Mouse (Mus musculus) heart, embryonic 16.5 days (tissue): ENCODE data around the gene Zfp719. TPM values are rescaled to one million over a fixed set of nuclear protein-coding genes. Genes with fewer than 3 reads are reported as not detected.

ENCODE experiments used
- ATAC-seq: fragments of 200-750 bp; cut with Nextera tagmentation; replicated peaks from 2 replicates; pipeline ENCODE4 v1.8.0; 2017; ENCODE audit warnings: moderate number of reproducible peaks; ENCODE audit not compliant: insufficient read depth, low FRiP score; ENCODE audit errors: extremely low read depth
- H3K27ac ChIP-seq: fragments of 300-500 bp; sonication (generic); 2 replicates; pipeline ENCODE4 v1.5.1; 2014; ENCODE audit warnings: mild to moderate bottlenecking, low read length, control low read depth, moderate library complexity
- H3K27me3 ChIP-seq: fragments of 300-500 bp; sonication (generic); 2 replicates; pipeline ENCODE4 v1.6.1; 2014; ENCODE audit warnings: low read length, mixed read lengths; ENCODE audit not compliant: control insufficient read depth, insufficient read depth
- H3K36me3 ChIP-seq: fragments of 300-500 bp; sonication (generic); 2 replicates; pipeline ENCODE4 v1.6.1; 2014; ENCODE audit not compliant: control insufficient read depth, insufficient read depth
- H3K4me1 ChIP-seq: fragments of 300-500 bp; sonication (generic); 2 replicates; pipeline ENCODE4 v1.6.1; 2014; ENCODE audit warnings: low read length, mixed read lengths; ENCODE audit not compliant: control insufficient read depth, insufficient read depth
- H3K4me2 ChIP-seq: fragments of 300-500 bp; sonication (generic); 2 replicates; pipeline ENCODE4 v1.6.1; 2014; ENCODE audit warnings: low read depth, mild to moderate bottlenecking, control low read depth, low read length
- H3K4me3 ChIP-seq: fragments of 300-500 bp; sonication (generic); 2 replicates; pipeline ENCODE4 v1.5.1; 2014; ENCODE audit warnings: mild to moderate bottlenecking, control low read depth, low read length
- H3K9ac ChIP-seq: fragments of 300-500 bp; sonication (generic); 2 replicates; pipeline ENCODE4 v1.6.1; 2014; ENCODE audit warnings: low read length, control low read depth
- H3K9me3 ChIP-seq: fragments of 300-500 bp; sonication (generic); replicated peaks from 2 replicates; pipeline ENCODE4 v1.6.1; 2016; ENCODE audit warnings: low read length; ENCODE audit not compliant: control insufficient read depth
- WGBS: fragments of 180-500 bp; shearing (Covaris S2); extraction: QIAGEN DNeasy Blood & Tissue Kit; methylation state at CpG from one replicate; pipeline ENCODE4 v1.1.7; 2014; 5-methylcytosine and 5-hydroxymethylcytosine counted together
- polyA plus RNA-seq: library from polyadenylated mRNA; unstranded; fragments of >200 nt; fragmentation: Nextera tagmentation; extraction: Ambion mirVana; gene quantifications from 2 replicates; pipeline ENCODE4 v1.2.1, GENCODE M21; 2015

The Zfp719 gene
- polyA plus RNA-seq, 1 experiment from 2014 or later = 7.4 TPM

GRCm38 (mm10) chr7:43625065-43625464, 45.7 kb downstream of the Zfp719 start:
- Histone ChIP-seq H3K4me2 (no peak overlapping the region), H3K4me3 (no peak overlapping the region), H3K27ac (no peak overlapping the region), H3K36me3 (no peaks in the 10 kb centered on the region), H3K27me3 (no peaks in the 10 kb centered on the region), H3K4me1 (no peaks in the 10 kb centered on the region), H3K9ac (no peak overlapping the region), H3K9me3 (no peaks in the 10 kb centered on the region)
- WGBS = 45% methylated on average over 2 of the region's 3 CpGs
- no peak for ATAC-seq

GRCm38 (mm10) chr7:43625794-43626422, 46.5 kb downstream of the Zfp719 start:
- ATAC-seq = no peak
- 78% methylated on average over 8 of the region's 8 CpGs for WGBS

GRCm38 (mm10) chr7:43633940-43634339, 54.5 kb downstream of the Zfp719 start:
- Histone ChIP-seq H3K4me1 (no peaks in the 10 kb centered on the region), H3K27me3 (no peaks in the 10 kb centered on the region), H3K4me2 (no peak overlapping the region), H3K4me3 (no peak overlapping the region), H3K27ac (no peak overlapping the region), H3K9me3 (no peaks in the 10 kb centered on the region), H3K9ac (no peak overlapping the region), H3K36me3 (no peaks in the 10 kb centered on the region)
- WGBS = 67% methylated on average over 4 of the region's 4 CpGs
- ATAC-seq = no peak

More at GRCm38 (mm10) chr7:43625794-43626422, 46.5 kb downstream of the Zfp719 start:
- Histone ChIP-seq H3K9ac (no peak overlapping the region), H3K27ac (no peak overlapping the region), H3K4me1 (no peaks in the 10 kb centered on the region), H3K9me3 (no peaks in the 10 kb centered on the region), H3K4me3 (no peak overlapping the region), H3K36me3 (no peaks in the 10 kb centered on the region), H3K27me3 (no peaks in the 10 kb centered on the region), H3K4me2 (no peak overlapping the region)

GRCm38 (mm10) chr7:43634500-43634899, 55.1 kb downstream of the Zfp719 start, which contains the start of gene Ceacam18:
Gene Ceacam18 (plus strand): TSS chr7:43634707.
- no peak within 1 kb of the TSS for H3K4me2 ChIP-seq
- H3K9ac ChIP-seq = no peak within 1 kb of the TSS
- no peak within 1 kb of the TSS for H3K4me3 ChIP-seq
- no peak for ATAC-seq
- no peak within 1 kb of the TSS for H3K27ac ChIP-seq
- H3K4me1 ChIP-seq = no peaks in the 10 kb centered on the region
- no peaks in the 10 kb centered on the region for H3K36me3 ChIP-seq
- no peaks in the 10 kb centered on the region for H3K9me3 ChIP-seq
- WGBS = 54% methylated on average over 6 of the region's 6 CpGs
- H3K27me3 ChIP-seq = no peaks in the 10 kb centered on the region

- Histone ChIP-seq H3K4me3 (no peak overlapping the region), H3K4me1 (no peaks in the 10 kb centered on the region), H3K4me2 (no peak overlapping the region), H3K9ac (no peak overlapping the region), H3K27ac (no peak overlapping the region), H3K36me3 (no peaks in the 10 kb centered on the region), H3K27me3 (no peaks in the 10 kb centered on the region), H3K9me3 (no peaks in the 10 kb centered on the region)
- 52% methylated on average over 2 of the region's 2 CpGs for WGBS
- ATAC-seq = no peak
Observed at GRCm38 (mm10) chr7:43636194-43636593, 56.8 kb downstream of the Zfp719 start.

GRCm38 (mm10) chr7:43637118-43637517, 57.7 kb downstream of the Zfp719 start:
- Histone ChIP-seq H3K36me3 (no peaks in the 10 kb centered on the region), H3K4me2 (no peak overlapping the region), H3K27ac (no peak overlapping the region), H3K9ac (no peak overlapping the region), H3K4me1 (no peaks in the 10 kb centered on the region), H3K4me3 (no peak overlapping the region), H3K27me3 (no peaks in the 10 kb centered on the region), H3K9me3 (no peaks in the 10 kb centered on the region)
- WGBS = 88% methylated on average over 1 of the region's 1 CpGs
- no peak for ATAC-seq

- no peaks in the 10 kb centered on the region for H3K4me1 ChIP-seq
- H3K27me3 ChIP-seq = no peaks in the 10 kb centered on the region
- H3K36me3 ChIP-seq = no peaks in the 10 kb centered on the region
- no peak overlapping the region for H3K9ac ChIP-seq
- H3K4me3 ChIP-seq = no peak overlapping the region
- H3K4me2 ChIP-seq = no peak overlapping the region
- no peak for ATAC-seq
- H3K27ac ChIP-seq = no peak overlapping the region
- H3K9me3 ChIP-seq = no peaks in the 10 kb centered on the region; the same call in 1 of the 2 replicates
- WGBS = 64% methylated on average over 5 of the region's 5 CpGs
Observed at GRCm38 (mm10) chr7:43642587-43642986, 63.2 kb downstream of the Zfp719 start.

Other genes starting within 250 kb of the Zfp719 start
- gene Siglecf, start 228.3 kb upstream of the Zfp719 start, polyA plus RNA-seq = 0.24 and 0.28 TPM in 2 replicates
- 0.17 TPM in 2 replicates for gene Siglecg, start 171.4 kb upstream of the Zfp719 start, polyA plus RNA-seq
- not detected in 2 replicates for gene Lim2, start 151.9 kb upstream of the Zfp719 start, polyA plus RNA-seq
- gene Nkg7, start 142.5 kb upstream of the Zfp719 start, polyA plus RNA-seq = 11.6 and 20.9 TPM in 2 replicates
- gene Cldnd2, start 138.8 kb upstream of the Zfp719 start, polyA plus RNA-seq = not detected in 2 replicates
- gene Etfb, start 135.5 kb upstream of the Zfp719 start, polyA plus RNA-seq = 803 and 831 TPM in 2 replicates
- 0.18 and 0.97 TPM in 2 replicates for gene Gm45233, start 135.5 kb upstream of the Zfp719 start, polyA plus RNA-seq
- gene Vsig10l, start 116.5 kb upstream of the Zfp719 start, polyA plus RNA-seq = 3.4 and 4.2 TPM in 2 replicates
- gene Iglon5, start 89.5 kb upstream of the Zfp719 start, polyA plus RNA-seq = 0.06 TPM in 1 of 2 replicates, not detected in the other
- gene 4931406B18Rik, start 73.7 kb upstream of the Zfp719 start, polyA plus RNA-seq = not detected in 2 replicates
- gene Cd33, start 35.2 kb upstream of the Zfp719 start, polyA plus RNA-seq = 0.51 and 0.85 TPM in 2 replicates
- 1.3 and 2.0 TPM in 2 replicates for gene Zfp658, start 17.4 kb upstream of the Zfp719 start, polyA plus RNA-seq
- not detected in 2 replicates for gene Zfp819, start 27.6 kb downstream of the Zfp719 start, polyA plus RNA-seq
- 0.09 TPM in 1 of 2 replicates, not detected in the other for gene Ceacam18, start 55.1 kb downstream of the Zfp719 start, polyA plus RNA-seq
- 0.62 and 0.71 TPM in 2 replicates for gene Siglece, start 80.6 kb downstream of the Zfp719 start, polyA plus RNA-seq
- 7.2 and 7.6 TPM in 2 replicates for gene Ctu1, start 92.4 kb downstream of the Zfp719 start, polyA plus RNA-seq
- not detected in 2 replicates for gene Klk14, start 110.8 kb downstream of the Zfp719 start, polyA plus RNA-seq
- gene Klk13, start 133.0 kb downstream of the Zfp719 start, polyA plus RNA-seq = 0.17 and 0.45 TPM in 2 replicates
- gene Klk12, start 189.3 kb downstream of the Zfp719 start, polyA plus RNA-seq = not detected in 2 replicates
- gene Klk11, start 195.0 kb downstream of the Zfp719 start, polyA plus RNA-seq = 0.19 and 0.25 TPM in 2 replicates
- 1.6 and 1.7 TPM in 2 replicates for gene Klk10, start 201.4 kb downstream of the Zfp719 start, polyA plus RNA-seq
- 0.09 and 0.10 TPM in 2 replicates for gene Klk9, start 212.3 kb downstream of the Zfp719 start, polyA plus RNA-seq
- gene Klk8, start 218.0 kb downstream of the Zfp719 start, polyA plus RNA-seq = 22.1 and 23.0 TPM in 2 replicates
- 0.12 TPM in 1 of 2 replicates, not detected in the other for gene Klk7, start 231.7 kb downstream of the Zfp719 start, polyA plus RNA-seq
- not detected in 2 replicates for gene Klk6, start 244.9 kb downstream of the Zfp719 start, polyA plus RNA-seq